Mouse (Mus musculus): Measurements from ENCODE around the gene Ceacam2.

GRCm38 (mm10) chr7:25483133-25483735, 56.4 kb downstream of the Ceacam2 start:
- TF ChIP-seq CTCF (IDR thresholded peaks at IDR 0.05; ENCODE audit: low read depth) (no peak), EP300 (IDR thresholded peaks at IDR 0.05; ENCODE audit: low read depth) (no peak)
